Mouse (Mus musculus) cerebellum, adult 2 months (tissue): ENCODE measurements at regions not wholly inside any gene's neighbourhood (a gene's known extent, or its start where the extent isn't known, plus 50 kb on each side); places are given as distances from the start of the nearest gene placed in this dataset.

Experiments used
- CTCF ChIP-seq: fragments of 200-500 bp; IDR thresholded peaks from 2 replicates; pipeline ENCODE4 v1.5.1; 2011; ENCODE audit warnings: low read depth, mild to moderate bottlenecking, control low read depth, low read length, moderate library complexity, borderline replicate concordance; ENCODE audit not compliant: insufficient read depth
- POLR2A ChIP-seq: fragments of 200-500 bp; IDR thresholded peaks from 2 replicates; pipeline ENCODE4 v1.6.1; 2011; ENCODE audit warnings: low read length, control low read depth, borderline replicate concordance; ENCODE audit not compliant: insufficient read depth

DNA sequence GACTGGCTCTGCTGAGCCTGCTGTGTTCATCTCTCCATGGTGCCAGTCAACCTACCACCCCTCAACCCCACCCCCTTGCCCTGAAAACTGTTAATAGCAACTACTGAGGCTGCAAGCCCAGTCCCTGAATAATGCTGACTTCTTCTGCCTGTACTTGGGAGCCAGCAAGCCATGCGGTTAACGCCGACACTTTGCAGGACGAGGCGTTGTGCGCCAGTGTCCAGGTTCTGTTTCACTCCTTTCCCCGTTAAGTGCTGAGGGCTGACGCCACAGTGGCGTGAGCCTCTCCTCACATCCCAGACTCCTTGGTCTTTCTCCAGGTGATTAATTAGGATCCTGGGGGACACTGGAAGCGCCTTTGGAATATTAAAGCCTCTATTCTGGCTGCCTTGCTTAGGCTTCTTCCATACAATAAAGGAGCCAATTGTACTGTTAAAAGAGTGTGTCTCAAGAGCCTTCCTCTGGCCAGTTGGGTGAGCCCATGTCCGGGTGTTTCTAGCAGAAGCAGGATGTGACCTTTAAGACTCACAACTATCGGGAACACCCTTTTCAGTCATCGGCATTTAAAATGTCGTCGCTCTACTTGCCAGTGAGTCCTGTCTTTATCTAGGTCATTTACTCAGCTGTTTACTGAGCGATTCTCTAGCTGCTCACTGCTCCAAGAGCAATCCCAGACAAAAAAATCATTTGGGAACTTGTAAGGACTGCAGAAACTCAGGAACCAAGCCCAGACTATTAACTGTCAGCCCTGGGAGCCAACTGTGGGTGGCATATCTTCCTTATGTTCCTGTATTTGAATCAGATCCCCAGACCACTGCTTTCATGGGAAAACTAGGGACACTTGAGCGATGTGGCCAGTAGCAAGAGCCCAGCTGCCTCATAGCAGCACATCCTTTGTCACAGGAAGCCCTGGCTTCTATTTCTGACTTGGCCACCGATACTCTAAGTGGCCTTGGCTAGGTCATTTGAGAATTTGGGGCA, 59.1 kb downstream of the Ppp1r3c start:
- TF ChIP-seq POLR2A (no peak), CTCF (no peak)
